Mouse (Mus musculus) C2C12 (cell line): ENCODE results near the gene Gm5617. TPM values are rescaled to one million over a fixed set of nuclear protein-coding genes. Genes with fewer than 3 reads are reported as not detected.
"Not testable (repeated sequence)": the region's sequence is repeated elsewhere in the genome, so short reads cannot be mapped to it uniquely, and the experiment has no call there.

Experiments
- H3K27me3 ChIP-seq: one replicate; pipeline ENCODE4 v1.6.1; 2011; ENCODE audit not compliant: control insufficient read depth, insufficient read depth, insufficient read length
- H3K36me3 ChIP-seq: one replicate; pipeline ENCODE4 v1.6.1; 2011; ENCODE audit not compliant: control insufficient read depth, insufficient read depth
- H3K4me3 ChIP-seq: one replicate; pipeline ENCODE4 v1.5.1; 2011; ENCODE audit warnings: mild to moderate bottlenecking, control low read depth; ENCODE audit not compliant: poor library complexity, insufficient read depth, severe bottlenecking
- H3K79me2 ChIP-seq: one replicate; pipeline ENCODE4 v1.6.1; 2011; ENCODE audit not compliant: control insufficient read depth, insufficient read depth
- H3K79me3 ChIP-seq: one replicate; pipeline ENCODE4 v1.6.1; 2011; ENCODE audit warnings: low read depth, control low read depth
- H3ac ChIP-seq: one replicate; pipeline ENCODE3; 2011; ENCODE audit warnings: low read depth; ENCODE audit not compliant: control insufficient read depth, insufficient read length
- CEBPB ChIP-seq: IDR thresholded peaks from one replicate; pipeline ENCODE4 v1.6.1; 2011; ENCODE audit warnings: low read depth, mild to moderate bottlenecking, control low read depth, moderate library complexity
- CTCF ChIP-seq: IDR thresholded peaks from one replicate; pipeline ENCODE4 v1.5.1; 2011; ENCODE audit not compliant: control insufficient read depth, insufficient read depth, insufficient read length
- FOSL1 ChIP-seq: IDR thresholded peaks from one replicate; pipeline ENCODE4 v1.8.0; 2011; ENCODE audit warnings: mild to moderate bottlenecking, low read length; ENCODE audit not compliant: poor library complexity, insufficient read depth, severe bottlenecking
- MAX ChIP-seq: IDR thresholded peaks from one replicate; pipeline ENCODE4 v1.6.1; 2011; ENCODE audit warnings: mild to moderate bottlenecking, control low read depth
- MYOD1 ChIP-seq: IDR thresholded peaks from one replicate; pipeline ENCODE4 v1.6.1; 2011; ENCODE audit warnings: low read depth; ENCODE audit not compliant: control insufficient read depth, insufficient read length
- MYOG ChIP-seq: IDR thresholded peaks from one replicate; pipeline ENCODE4 v1.6.1; 2011; ENCODE audit not compliant: control insufficient read depth, insufficient read length; ENCODE audit errors: extremely low read depth
- USF1 ChIP-seq: IDR thresholded peaks from one replicate; pipeline ENCODE4 v1.6.1; 2011; ENCODE audit warnings: low read depth, mild to moderate bottlenecking, control low read depth, moderate library complexity
- polyA plus RNA-seq: library from polyadenylated mRNA; unstranded; fragments of >200 nt; fragmentation: generic; extraction: Trizol; gene quantifications from one replicate; pipeline ENCODE4 v1.2.1, GENCODE M21; 2012; ENCODE audit warnings: missing spikeins

The Gm5617 gene
- polyA plus RNA-seq, 1 experiment = 23.1 TPM

GRCm38 (mm10) chr9:48460720-48461119 is 34.5 kb upstream of the Gm5617 start:
- Histone ChIP-seq H3K27me3 (no peaks in the 10 kb centered on the region), H3K79me2 (no peaks in the 10 kb centered on the region), H3K4me3 (no peak overlapping the region), H3K79me3 (no peaks in the 10 kb centered on the region), H3ac (no peak overlapping the region), H3K36me3 (no peaks in the 10 kb centered on the region)
- TF ChIP-seq MAX (no peak), CEBPB (no peak), MYOD1 (no peak), CTCF (no peak), USF1 (no peak), MYOG (no peak), FOSL1 (no peak)

GRCm38 (mm10) chr9:48461545-48461944 is 33.7 kb upstream of the Gm5617 start:
- H3K4me3 ChIP-seq = no peak overlapping the region
- no peaks in the 10 kb centered on the region for H3K79me2 ChIP-seq
- TF ChIP-seq CEBPB = no peak
- TF ChIP-seq FOSL1 = no peak
- no peak for TF ChIP-seq CTCF
- no peak for TF ChIP-seq MAX
- TF ChIP-seq MYOG = no peak
- TF ChIP-seq USF1 = no peak
- no peak for TF ChIP-seq MYOD1
- no peak overlapping the region for H3ac ChIP-seq
- no peaks in the 10 kb centered on the region for H3K79me3 ChIP-seq
- H3K36me3 ChIP-seq = peaks cover 3% of the 10 kb centered on the region
- H3K27me3 ChIP-seq = no peaks in the 10 kb centered on the region

GRCm38 (mm10) chr9:48465671-48466070 is 29.6 kb upstream of the Gm5617 start:
- H3K79me2 ChIP-seq = no peaks in the 10 kb centered on the region
- H3K4me3 ChIP-seq = no peak overlapping the region
- H3ac ChIP-seq = no peak overlapping the region
- TF ChIP-seq MAX (no peak), MYOG (no peak), USF1 (no peak), CEBPB (no peak), CTCF (no peak), FOSL1 (no peak), MYOD1 (no peak)
- no peaks in the 10 kb centered on the region for H3K27me3 ChIP-seq
- H3K36me3 ChIP-seq = peaks cover 17% of the 10 kb centered on the region
- H3K79me3 ChIP-seq = no peaks in the 10 kb centered on the region

GRCm38 (mm10) chr9:48466804-48467203 is 28.4 kb upstream of the Gm5617 start:
- peak; percentile 82 for TF ChIP-seq CEBPB
- no peak for TF ChIP-seq MYOD1
- Histone ChIP-seq H3K4me3 (no peak overlapping the region), H3K79me3 (no peaks in the 10 kb centered on the region), H3ac (no peak overlapping the region), H3K79me2 (no peaks in the 10 kb centered on the region), H3K27me3 (no peaks in the 10 kb centered on the region), H3K36me3 (peaks cover 17% of the 10 kb centered on the region)

- not testable (repeated sequence) for H3K79me3 ChIP-seq, H3K79me2 ChIP-seq, H3K4me3 ChIP-seq, H3K27me3 ChIP-seq, H3ac ChIP-seq
- peaks cover 21% of the 10 kb centered on the region for H3K36me3 ChIP-seq
These were observed 27.8 kb upstream of the Gm5617 start for GRCm38 (mm10) chr9:48467471-48467870.

- TF ChIP-seq FOSL1 (no peak), MYOD1 (no peak), MYOG (no peak), MAX (no peak), USF1 (no peak), CEBPB (no peak), CTCF (no peak)
These were observed 22.7 kb upstream of the Gm5617 start for GRCm38 (mm10) chr9:48472441-48473025.

GRCm38 (mm10) chr9:48473131-48473530 is 22.1 kb upstream of the Gm5617 start:
- Histone ChIP-seq H3K79me2 (peaks cover 12% of the 10 kb centered on the region), H3K36me3 (peaks cover 25% of the 10 kb centered on the region), H3K79me3 (peaks cover 4% of the 10 kb centered on the region), H3ac (no peak overlapping the region), H3K27me3 (no peaks in the 10 kb centered on the region), H3K4me3 (no peak overlapping the region)
- TF ChIP-seq CEBPB (no peak), USF1 (no peak), MYOG (no peak), MYOD1 (no peak), MAX (no peak), CTCF (no peak), FOSL1 (no peak)

More at GRCm38 (mm10) chr9:48472441-48473025, 22.7 kb upstream of the Gm5617 start:
- peaks cover 7% of the 10 kb centered on the region for H3K79me2 ChIP-seq
- H3K79me3 ChIP-seq = peaks cover 4% of the 10 kb centered on the region
- peaks cover 27% of the 10 kb centered on the region for H3K36me3 ChIP-seq
- H3K4me3 ChIP-seq = no peak overlapping the region
- H3K27me3 ChIP-seq = no peaks in the 10 kb centered on the region
- H3ac ChIP-seq = no peak overlapping the region
